Mouse (Mus musculus): ENCODE data around the gene Tekt3.

DNA sequence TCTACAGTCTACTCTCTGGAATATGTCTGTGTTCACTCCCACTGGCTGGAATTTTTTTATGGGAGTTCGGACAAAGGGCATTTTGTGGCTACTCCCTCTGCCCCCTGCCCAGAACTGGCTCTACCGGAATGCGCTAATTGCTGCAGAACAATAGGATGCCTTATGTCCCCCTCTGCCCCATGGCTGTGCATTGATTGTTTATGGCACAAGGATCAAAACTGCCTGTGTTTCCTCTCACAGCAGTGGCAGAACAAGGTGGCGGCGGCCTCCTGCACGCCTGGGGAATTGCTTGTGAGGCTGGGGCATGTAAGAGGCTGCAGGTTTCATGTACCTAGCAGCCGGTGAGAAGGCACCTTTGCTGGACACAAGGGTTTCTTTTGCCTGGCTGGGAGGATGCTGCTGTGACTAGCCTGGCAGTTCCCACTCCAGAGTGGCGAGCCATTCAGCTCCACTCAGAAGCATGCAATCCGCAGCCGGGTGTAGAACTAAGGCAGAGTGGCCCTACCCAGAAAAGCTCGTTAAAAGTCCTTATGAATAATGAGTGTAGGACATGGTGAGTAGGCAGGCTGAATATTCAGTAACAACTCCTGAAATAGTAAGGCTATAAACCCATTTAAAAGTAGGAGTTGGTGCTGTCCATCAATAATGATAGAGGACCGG, 21.3 kb upstream of the Tekt3 start:
- no peak for TF ChIP-seq GATA1 (IDR thresholded peaks at IDR 0.05; ENCODE audit: borderline replicate concordance, low read length)
- TF ChIP-seq FLI1 (IDR thresholded peaks at IDR 0.05; ENCODE audit: low read length) = no peak

Measured in megakaryocyte, embryonic 14.5 days (primary cell).